Mouse (Mus musculus): ENCODE data around the gene Bcl2l12.
A peak's percentile ranks its signal among the peaks of the same experiment; 100 is the strongest.

Bcl2l12 gene

DNA sequence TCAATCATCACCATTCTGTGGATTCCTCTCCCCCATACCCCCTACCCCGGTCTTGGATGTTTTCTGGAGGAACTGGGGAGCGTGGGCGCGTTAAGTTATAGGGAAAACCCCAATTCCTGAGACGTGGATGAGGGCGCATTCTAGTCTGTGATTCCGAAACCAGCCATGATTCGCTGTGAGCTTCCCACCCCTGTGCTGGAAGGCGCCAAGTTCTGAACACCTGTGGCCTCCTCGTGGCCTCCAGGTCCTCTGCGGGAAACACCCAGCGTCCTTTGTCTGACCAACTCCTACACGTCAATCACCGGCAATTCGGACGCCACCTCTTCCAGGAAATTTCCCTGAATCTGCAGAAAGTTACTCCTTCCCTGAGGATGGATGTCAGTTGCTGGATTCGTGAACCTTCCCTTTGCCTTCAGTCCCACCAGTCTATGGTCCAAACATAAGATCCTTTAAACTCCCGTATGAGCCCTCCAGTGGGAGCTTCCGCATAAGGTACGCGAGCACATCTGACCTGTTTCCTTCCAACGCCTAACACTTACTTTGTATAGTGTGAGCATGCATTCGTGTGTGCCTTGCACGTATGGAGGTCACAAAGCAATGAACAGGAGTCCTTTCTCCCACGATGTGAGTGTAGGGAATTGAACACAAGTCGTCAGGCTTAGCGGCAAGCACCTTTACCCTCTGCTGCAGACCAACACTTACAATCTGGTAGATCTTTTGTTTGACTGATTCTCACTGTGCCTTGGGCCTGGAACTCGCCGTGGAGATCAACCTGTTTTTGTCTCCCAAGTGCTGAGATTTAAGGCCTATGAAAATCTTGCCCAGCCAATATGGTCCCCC is 11.4 kb downstream of the Bcl2l12 start:
- DNase-seq (ENCODE audit: low read depth, low spot score) = no peak

DNA sequence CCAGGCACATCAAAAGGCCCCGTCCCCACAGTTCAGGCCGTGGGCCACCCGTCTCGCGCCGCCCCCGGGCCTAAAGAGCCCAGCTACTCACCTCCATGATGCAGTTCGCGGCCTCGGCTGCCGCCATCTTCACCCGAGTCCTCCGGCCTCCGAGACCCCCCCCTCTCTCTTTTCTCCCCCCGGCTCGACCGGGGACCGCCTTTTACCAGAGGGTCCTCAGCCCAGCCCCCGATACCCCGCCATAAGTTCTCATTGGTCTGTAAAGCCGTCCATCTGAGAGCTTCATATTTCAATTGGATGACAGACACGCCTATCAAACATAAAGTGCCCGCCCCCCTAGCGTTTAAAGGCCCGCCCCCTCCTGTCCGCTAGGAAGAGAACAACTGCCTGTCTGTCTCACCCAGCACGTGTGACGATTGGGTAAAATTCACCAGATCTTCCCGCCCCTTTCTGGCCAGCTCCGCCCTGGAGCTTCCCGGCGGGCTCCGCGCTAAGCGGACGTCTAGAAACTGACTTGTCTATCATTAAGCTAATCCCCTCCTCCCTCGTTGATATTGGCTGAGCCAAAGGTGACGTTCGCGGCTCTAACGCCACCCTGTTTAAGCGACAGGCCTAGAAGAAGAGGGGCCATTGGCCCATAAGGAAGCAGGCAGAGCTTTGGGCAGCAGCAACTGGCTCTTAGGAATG is 12.2 kb downstream of the Bcl2l12 start, which contains the start of gene Prmt1:
Prmt1 (minus strand) TSS at position 377 of the 687 bp plus-strand sequence.
- peak; percentile 97 for DNase-seq (ENCODE audit: low read depth, low spot score)

DNA sequence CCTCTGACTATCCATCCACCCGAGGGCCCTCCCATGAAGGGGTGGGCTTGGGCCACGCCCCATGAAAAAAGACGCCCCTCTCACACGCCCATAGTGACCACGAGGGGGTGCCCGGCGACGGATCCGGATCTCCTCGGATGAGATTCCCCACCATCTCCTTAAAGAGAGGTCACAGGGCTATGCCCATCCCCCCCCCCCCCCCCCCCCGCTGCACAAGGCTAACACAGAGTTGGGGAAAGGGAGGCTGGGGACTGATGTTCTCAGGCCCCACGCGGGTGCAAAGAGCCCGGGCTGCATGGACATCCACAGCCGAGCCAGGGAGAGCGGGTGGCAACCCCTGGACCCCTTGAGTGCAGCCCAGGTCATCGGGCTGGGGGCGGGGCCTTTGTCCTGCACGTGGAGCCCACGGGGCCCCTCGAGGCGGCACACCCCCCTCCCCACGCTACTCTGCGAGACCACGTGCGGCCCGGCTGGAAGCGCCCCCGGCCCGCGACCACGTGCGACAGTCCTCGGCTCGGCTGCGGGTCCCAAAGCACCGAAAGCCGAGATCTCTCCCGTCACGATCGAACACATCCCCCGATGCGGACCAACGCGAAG is 12.8 kb downstream of the Bcl2l12 start:
- DNase-seq (ENCODE audit: low read depth, low spot score) = no peak

DNA sequence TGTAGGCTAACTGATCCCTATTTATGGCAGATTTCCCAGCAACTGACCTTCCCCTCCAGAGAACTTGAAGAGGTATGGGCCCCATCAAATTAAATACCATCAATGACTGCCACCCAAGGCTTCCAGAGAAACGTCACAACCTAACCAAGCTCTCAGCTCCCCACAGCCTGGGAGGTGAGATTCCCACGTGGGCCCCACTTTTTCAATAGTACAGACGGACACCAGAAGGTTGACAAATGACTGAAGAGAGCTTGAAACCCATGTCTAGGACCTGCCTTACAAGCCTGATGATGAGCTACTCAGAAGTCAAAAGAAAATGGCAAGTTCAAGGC is 13.7 kb downstream of the Bcl2l12 start:
- no peak for DNase-seq (ENCODE audit: low read depth, low spot score)

DNA sequence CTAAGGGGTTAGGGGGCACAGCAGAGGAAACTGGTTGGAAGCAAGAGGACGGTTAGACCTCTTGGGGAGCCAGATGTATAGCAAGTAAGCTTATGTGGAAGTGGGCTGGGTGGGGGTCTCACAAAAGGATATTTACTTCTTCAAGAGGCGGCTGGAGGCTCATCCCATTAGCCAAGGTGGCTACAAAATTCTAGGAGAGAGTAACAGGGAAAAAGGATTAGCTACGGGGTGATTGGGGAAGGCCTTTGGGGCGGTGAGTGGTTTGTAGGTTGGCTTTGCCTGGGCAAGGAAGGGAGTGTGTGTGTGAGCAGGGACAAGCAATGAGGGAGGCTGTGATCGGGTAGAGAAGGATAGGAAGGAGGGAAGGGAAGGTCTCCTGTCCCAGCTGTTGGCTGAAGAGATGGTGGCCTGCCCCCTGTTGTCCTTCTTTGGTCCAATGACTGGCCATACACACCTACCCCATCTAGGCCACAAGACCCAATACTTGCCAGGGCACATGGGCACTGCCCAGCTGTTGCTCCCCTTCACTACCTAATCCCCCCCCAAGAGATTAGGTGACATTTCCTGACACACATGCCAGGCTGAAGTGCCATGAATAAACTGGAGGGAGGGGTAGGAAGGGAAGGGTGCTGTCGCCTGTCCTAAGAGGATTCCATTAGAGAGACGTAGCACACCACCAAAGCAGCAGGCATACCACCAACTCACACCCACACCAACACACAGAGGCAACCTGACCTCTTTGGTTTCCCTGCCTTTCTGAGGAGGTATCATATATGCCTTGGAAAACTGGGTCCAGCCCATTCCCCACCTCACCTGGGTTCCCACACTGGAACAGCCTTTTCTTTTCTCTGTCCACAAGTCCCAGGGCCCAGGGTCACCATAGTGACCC is 14.3 kb downstream of the Bcl2l12 start:
- DNase-seq (ENCODE audit: low read depth, low spot score) = no peak

DNA sequence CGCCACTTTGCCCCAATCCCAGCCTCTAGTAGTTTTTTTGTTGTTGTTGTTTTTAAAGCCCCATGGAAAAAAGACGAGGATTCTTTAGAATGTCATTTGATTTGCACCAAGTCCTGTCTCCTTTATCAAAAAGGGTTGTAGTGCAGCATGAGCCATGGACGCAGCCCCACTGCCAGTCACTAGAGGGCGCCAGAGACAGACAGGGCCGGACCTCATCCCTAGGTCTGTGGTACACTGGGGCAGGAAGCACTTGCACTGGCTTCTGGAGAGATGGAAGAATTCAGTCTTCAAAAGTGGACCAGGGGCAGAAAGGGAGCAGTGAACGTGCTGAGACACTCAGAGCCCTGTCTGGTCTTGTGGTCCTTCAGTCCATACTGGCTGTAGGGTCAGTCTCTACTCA is 15.4 kb downstream of the Bcl2l12 start:
- DNase-seq (ENCODE audit: low read depth, low spot score) = peak; percentile 68

DNA sequence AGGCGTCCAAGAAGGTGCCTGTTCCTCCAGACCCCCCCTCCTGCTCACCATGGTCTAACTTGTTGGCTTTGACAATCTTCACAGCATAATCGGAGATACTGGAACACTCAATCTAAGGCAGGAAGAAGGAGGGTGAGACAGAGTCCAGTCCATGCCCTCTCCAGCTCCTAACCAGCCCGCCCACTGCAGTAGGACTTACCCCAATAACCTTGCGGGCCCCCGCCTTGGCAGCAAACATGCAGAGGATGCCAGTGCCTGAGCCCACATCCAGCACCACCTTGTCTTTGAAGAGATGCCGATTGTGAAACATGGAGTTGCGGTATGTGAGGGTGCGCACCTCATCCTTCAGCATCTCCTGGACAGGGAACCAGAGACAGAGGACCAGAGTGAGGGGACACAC is 17.0 kb downstream of the Bcl2l12 start:
- no peak for DNase-seq (ENCODE audit: low read depth, low spot score)

DNA sequence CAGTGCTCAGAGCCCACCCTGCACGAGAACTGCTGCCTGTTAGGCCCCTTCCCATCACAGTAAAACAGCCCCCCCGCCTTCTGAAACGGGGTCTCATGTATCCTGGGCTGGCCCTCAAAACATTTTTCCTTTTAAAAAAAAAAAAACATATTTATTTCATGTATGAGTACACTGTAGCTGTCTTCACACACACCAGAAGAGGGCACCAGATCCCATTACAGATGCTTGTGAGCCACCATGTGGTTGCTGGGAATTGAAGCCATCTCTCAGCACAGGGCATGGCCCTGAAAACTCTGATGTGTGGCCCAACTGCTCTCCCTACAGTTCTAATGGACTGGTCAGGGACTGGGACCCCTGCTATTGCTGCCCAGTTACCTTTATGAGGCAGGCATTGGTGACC is 20.2 kb downstream of the Bcl2l12 start:
- no peak for DNase-seq (ENCODE audit: low read depth, low spot score)

DNA sequence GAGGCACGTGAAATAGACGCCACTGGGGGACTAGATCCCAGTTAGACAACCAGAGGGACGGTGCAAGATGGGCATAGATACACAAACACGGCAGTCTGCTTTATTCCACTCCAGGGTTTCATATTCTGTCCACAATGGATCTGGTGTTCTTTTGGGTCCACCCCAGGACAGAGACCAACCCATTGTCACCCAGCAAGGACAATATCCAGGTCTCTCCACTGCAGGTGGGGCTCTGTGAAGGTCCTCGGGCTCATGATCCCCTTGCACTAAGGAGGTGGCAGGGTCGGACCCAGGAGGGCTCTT is 23.4 kb downstream of the Bcl2l12 start:
- DNase-seq (ENCODE audit: low read depth, low spot score) = no peak

DNA sequence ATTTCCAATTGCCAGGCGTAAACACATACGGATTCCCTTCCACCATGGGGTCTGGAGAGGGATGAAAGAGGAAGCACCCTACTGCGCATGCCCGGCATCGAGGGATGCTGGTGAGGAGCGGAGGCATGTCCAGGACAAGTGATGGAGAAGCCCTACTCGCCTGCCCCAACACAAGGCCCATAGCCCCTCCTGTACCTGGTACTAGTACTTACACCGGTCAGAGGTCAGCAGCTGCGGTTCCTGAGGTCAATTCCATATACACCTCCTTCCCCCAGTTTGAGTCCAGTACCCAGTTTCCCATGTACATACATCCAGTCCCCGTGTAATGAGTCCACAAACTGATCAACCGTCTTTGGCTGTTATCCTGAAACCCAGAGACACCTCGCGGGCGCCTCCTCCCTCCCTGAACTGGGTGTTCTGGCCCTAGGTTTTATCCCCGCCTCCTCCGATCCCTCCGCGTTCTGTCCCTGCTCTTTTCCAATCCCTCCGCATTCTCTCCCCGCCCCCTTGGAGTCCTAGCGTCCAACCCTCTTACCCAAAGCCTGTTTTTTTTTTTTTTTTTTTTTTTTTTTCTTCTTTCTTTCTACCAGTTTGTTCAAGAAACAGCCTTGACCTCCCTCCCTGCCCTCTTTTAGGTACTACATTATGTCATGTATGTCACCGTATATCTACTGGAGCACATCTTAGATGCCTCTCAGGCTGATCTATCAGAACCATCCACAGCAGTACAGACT is 24.0 kb downstream of the Bcl2l12 start, which contains the start of gene Cpt1c:
Cpt1c (minus strand) TSS at position 469 of the 734 bp plus-strand sequence.
- no peak for DNase-seq (ENCODE audit: low read depth, low spot score)

DNA sequence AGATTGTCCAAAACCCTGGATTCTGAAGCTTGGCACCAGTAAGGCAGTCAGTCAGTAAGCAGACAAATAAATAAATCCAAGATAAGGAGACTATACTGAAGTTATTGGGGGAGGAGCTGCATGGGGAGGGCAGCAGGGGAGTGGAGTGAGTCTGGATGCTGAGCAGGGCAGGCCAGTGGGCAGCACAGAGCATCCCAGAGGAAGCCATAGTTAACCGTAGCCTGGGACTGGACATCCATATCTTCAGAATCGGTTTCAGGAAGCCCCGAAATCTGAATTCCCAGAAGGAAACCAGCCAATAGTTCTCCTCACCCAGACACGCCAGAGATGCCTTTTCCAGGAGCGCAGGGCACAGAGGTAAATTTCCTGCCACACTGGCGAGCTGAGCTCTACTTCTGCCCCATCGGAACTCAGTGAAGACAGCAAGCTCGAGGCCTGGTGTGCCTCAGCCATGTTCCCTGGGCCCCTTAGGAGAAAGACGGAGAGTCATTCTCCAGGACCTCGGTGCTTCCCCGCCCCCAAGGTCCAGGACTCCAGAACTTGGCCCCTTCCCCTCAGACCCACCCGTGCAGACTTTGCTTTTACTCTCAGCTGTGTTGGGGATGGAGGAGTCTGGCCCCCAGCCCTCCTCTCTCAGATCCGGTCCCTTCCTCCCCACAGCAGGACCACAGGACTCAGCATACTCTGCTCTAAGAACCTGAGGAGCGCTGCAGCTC is 24.9 kb downstream of the Bcl2l12 start:
- DNase-seq (ENCODE audit: low read depth, low spot score) = no peak

DNA sequence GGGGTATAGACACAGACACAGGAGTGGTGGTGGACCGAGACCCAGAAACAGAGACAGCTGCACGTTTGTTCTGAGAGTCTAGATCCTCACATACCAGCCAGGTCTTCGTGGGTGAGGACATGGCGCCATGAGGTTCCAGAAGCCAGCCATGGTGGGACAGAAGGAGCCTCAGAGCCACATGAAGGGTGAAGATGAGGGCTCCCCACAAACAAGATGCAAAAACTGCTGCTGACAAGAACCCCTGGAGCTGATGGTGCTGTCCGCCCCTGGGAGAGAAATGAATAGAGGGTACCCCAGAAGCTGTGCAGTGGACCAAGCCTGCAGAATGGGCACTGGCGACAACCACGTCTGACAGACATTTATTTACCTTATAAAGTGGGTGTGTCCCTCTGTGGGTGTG is 27.4 kb downstream of the Bcl2l12 start:
- DNase-seq (ENCODE audit: low read depth, low spot score) = no peak

DNA sequence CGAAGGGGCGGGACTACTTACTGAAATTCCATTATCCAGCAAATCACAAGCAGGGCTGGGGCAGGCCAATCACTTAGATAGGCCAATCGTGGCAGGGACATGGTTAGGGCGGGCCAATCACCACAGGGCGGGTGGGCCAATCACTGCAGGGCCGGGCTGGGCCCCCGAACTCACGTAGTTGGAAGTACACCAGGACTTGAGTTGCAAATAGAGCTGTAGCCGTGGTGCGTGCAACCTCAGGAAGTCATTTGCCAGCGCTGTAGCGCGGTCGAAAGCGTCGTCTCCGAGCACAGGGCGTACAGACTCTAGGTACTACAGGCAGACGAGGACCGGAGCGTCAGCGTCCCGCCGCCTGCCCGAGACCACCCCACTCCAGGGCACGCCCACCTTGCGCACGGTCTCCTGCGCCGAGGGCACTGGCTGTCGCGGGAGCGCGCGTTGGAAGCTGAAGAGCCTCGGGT is 28.3 kb downstream of the Bcl2l12 start:
- DNase-seq (ENCODE audit: low read depth, low spot score) = no peak

DNA sequence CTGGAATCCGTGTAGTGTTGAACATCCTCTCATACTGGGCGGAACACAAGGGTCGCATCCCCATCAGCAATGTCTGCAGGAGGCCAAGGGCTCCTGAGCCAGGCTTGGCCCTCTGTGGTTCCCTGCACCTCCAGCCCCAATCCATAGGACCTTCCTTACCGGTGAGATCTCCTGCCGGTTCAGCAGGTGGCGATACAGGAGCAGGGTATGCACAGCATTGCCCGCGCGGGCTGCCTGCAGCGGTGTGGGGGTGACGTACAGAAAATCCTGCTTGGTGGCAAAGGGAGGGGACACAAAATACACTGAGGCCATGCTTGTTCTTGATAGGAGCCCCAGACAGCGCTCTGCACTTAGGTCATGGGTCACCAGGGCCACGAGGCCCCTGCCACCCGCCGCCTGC is 31.9 kb downstream of the Bcl2l12 start:
- no peak for DNase-seq (ENCODE audit: low read depth, low spot score)

DNA sequence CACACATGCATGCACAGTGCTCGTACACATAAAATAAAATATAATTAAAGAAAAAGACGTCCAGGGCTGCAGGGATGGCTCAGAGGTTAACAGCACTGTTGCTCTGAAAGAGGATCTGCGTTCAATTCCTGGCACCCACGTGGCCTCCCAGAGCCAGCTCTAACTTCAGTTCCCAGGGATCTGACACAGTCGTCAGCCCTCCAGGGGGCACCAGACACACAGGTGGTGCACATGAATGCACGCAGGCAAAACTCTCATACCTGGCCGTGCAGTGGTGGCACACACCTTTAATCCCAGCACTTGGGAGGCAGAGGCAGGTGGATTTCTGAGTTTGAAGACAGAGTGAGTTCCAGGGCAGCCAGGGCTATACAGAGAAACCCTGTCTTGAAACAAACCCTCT is 32.5 kb downstream of the Bcl2l12 start:
- DNase-seq (ENCODE audit: low read depth, low spot score) = no peak

DNA sequence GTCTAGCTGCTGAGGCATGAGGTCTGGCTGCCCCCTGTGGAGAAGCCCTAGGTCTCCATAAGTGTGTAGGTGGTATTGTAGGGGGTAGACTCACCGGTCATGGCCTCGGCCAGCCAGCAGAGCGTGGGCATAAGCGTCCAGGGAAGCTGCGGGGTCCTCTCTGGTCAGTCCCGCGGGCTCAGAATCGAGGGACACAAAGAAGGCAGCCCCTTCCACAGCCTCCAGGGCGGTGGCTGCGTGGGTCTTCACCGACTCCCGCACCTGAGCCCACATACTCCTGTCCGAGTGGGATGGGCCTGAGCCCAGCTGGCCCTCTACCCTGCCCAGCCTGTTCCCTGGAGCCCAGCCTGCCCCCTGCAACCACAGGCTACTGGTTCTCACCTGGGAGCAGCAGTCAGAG is 33.5 kb downstream of the Bcl2l12 start:
- no peak for DNase-seq (ENCODE audit: low read depth, low spot score)

DNA sequence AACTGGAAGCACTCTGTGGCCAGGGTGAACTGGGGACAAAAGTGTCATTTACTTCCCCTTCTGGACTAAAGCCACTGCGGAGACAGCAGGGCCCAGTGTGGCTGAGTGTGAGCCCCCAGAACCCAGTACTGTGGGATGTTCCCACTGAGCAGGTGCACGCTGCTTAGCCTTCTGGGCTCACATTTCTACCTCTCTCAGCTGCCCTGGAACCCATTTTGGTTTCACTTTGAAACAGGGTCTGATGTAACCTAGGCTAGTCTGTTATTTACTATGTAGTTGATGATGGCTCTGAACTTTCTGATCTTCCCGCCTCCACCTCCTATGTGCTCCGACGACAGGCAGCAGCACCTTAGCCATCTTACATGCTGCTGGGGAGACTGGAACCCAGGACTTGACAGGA is 35.7 kb downstream of the Bcl2l12 start:
- no peak for DNase-seq (ENCODE audit: low read depth, low spot score)

DNA sequence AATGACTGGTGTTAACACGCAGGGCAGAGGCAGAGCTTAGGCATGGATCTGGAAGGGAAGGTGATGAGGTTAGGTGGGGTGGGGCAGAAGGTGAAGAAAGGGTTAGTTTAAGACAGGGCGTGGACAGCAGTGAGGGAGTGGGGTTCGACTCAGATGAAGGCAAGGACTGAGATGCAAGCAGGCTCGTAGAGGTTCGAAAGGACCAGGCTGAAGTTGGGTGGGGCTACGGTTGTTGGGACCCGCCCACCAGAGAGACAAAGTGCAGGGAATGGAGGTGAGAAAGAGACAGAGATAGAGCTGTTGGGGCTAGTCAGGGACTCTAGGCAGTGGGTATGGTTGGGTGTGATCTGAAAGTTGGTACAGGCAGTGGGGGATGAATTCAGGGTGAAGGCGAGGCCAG is 36.2 kb downstream of the Bcl2l12 start:
- DNase-seq (ENCODE audit: low read depth, low spot score) = no peak

DNA sequence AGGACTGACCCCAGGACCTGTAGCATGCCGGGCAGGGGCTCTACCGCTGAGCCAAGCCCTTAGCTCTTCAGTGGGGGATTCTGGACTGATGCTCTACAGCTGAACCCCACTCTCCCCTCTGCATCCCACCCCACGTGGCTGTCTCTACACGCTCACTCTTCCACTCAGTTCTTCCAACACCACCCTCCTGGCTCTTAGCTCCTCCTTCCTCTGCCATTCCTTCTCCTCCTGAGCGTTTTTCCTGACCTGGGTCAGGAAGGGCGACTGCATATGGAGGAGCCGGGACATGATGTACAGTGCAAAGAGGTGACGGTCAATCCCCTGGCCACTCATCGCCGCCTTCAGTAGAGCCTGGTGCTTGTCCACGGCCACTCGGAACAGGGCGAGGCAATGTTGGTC is 38.0 kb downstream of the Bcl2l12 start:
- no peak for DNase-seq (ENCODE audit: low read depth, low spot score)

DNA sequence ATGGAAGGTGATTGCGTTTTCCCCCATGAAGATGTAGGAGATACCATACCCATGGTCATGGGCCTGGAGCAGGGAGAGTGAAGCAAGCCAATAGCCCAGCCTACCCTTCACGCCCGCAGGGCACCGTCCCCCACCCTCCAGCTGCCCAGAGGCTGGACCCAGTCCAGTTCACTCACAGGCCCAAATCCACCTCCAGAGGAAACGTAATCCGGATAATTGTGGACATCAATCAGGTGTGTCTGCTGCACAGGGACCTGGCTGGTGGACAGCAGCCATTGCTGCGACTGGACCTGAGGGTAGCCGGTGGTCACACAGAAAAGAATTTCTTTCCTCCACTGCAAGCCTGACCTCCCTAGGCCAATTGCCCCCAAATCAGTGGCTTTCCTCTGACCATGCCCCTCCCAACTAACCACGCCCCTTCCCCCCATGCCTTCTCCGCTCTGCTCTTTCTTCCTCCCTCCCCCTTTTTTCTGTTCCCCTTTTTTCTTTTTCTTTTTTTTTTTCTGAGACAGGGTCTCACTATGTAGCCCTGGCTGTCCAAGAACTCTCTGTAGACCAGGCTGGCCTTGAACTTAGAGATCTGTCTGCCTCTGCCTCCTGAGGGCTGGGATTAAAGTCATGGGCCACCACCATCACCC is 38.5 kb downstream of the Bcl2l12 start:
- DNase-seq (ENCODE audit: low read depth, low spot score) = no peak

Data from c-Kit-negative CD71-positive TER-119-positive erythroid progenitor cells, embryonic 14.5 days (primary cell).